Mouse (Mus musculus): ENCODE results near the gene Akap1. TPM values are rescaled to one million over a fixed set of nuclear protein-coding genes. Genes with fewer than 3 reads are reported as not detected.

Akap1 gene
- polyA plus RNA-seq, 1 experiment: 24.8 TPM

DNA sequence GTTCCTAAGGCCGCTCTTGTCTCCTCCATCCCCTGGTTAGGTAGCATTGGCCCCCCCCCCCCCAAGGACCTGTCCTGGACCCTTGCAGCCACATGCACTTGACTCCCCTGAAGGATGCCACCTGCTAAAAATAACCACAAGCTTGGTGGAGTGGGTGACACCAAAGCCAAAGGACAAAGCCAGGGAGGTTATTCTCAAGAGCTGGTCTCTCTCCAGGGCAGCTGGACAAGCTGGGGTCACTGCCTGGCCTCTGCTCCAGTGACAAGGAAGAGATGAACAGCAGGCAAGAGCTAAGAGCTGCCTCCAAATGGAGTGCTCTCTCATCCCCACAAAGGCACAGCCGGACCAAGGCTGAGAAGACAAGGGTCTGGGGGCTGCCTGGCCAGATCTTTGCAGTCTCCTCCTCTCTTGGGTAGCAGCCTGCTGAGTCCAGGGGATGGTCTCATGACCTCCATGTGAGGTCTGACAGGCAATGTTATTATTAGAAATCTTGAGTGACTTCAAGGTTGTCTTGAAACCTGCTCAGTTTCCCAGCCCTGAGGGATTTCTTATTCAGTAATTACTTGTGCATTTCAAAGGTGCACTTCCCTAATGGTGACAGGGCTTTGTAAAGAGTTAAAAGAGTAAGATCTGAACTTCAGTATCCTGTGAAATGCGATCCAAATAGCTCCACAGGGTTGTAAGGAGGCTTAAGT, 6.9 kb downstream of the Akap1 start:
- Histone ChIP-seq H3K4me3 (ENCODE audit: insufficient read depth, poor library complexity, severe bottlenecking) (no peak overlapping the region), H3K79me3 (ENCODE audit: low read depth) (peaks cover 83% of the 10 kb centered on the region), H3K27me3 (ENCODE audit: control insufficient read depth, insufficient read depth, insufficient read length) (no peaks in the 10 kb centered on the region), H3K79me2 (ENCODE audit: control insufficient read depth, insufficient read depth) (peaks cover 100% of the 10 kb centered on the region), H3K36me3 (ENCODE audit: control insufficient read depth, insufficient read depth) (peaks cover 9% of the 10 kb centered on the region), H3ac (ENCODE audit: control insufficient read depth, insufficient read length, low read depth) (no peak overlapping the region)
- TF ChIP-seq CTCF (IDR thresholded peaks at IDR 0.05; ENCODE audit: control insufficient read depth, insufficient read depth, insufficient read length): no peak
- TF ChIP-seq MYOG (IDR thresholded peaks at IDR 0.05; ENCODE audit: control insufficient read depth, extremely low read depth, insufficient read length): no peak
- TF ChIP-seq CEBPB (IDR thresholded peaks at IDR 0.05; ENCODE audit: low read depth): no peak
- no peak for TF ChIP-seq USF1 (IDR thresholded peaks at IDR 0.05; ENCODE audit: low read depth)
- no peak for TF ChIP-seq MAX (IDR thresholded peaks at IDR 0.05)

- Histone ChIP-seq H3K79me3 (ENCODE audit: low read depth) (peaks cover 82% of the 10 kb centered on the region), H3K27me3 (ENCODE audit: control insufficient read depth, insufficient read depth, insufficient read length) (no peaks in the 10 kb centered on the region), H3K36me3 (ENCODE audit: control insufficient read depth, insufficient read depth) (peaks cover 8% of the 10 kb centered on the region), H3K4me3 (ENCODE audit: insufficient read depth, poor library complexity, severe bottlenecking) (no peak overlapping the region), H3ac (ENCODE audit: control insufficient read depth, insufficient read length, low read depth) (no peak overlapping the region), H3K79me2 (ENCODE audit: control insufficient read depth, insufficient read depth) (peaks cover 99% of the 10 kb centered on the region)
- TF ChIP-seq MAX (IDR thresholded peaks at IDR 0.05) (no peak), FOSL1 (IDR thresholded peaks at IDR 0.05; ENCODE audit: insufficient read depth, low read length, poor library complexity, severe bottlenecking) (no peak), MYOD1 (IDR thresholded peaks at IDR 0.05; ENCODE audit: control insufficient read depth, insufficient read length, low read depth) (no peak), USF1 (IDR thresholded peaks at IDR 0.05; ENCODE audit: low read depth) (no peak), MYOG (IDR thresholded peaks at IDR 0.05; ENCODE audit: control insufficient read depth, extremely low read depth, insufficient read length) (no peak), CTCF (IDR thresholded peaks at IDR 0.05; ENCODE audit: control insufficient read depth, insufficient read depth, insufficient read length) (no peak), CEBPB (IDR thresholded peaks at IDR 0.05; ENCODE audit: low read depth) (no peak)
These were observed 8.0 kb downstream of the Akap1 start for GRCm38 (mm10) chr11:88856383-88856782.

DNA sequence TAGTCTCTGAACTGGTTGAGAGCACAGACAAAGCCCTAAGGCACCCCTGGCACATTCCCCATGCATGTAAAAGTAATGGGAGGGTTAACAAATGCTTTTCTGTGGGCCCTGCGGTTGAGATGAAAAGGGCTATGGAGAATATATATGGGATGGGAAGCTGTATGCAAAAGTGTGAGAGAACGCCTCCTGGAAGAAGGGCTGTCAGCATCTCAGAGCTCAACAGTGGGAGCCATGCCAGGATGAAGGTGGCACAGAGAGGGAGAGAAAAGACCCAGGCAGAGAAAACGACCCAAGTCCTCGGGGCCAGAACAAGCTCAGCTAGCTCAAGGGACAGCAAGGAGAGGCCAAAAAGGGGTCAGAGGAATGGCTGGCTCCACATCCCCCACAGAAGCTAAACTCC, 8.6 kb downstream of the Akap1 start:
- Histone ChIP-seq H3K27me3 (ENCODE audit: control insufficient read depth, insufficient read depth, insufficient read length) (no peaks in the 10 kb centered on the region), H3K79me3 (ENCODE audit: low read depth) (peaks cover 83% of the 10 kb centered on the region), H3K4me3 (ENCODE audit: insufficient read depth, poor library complexity, severe bottlenecking) (no peak overlapping the region), H3ac (ENCODE audit: control insufficient read depth, insufficient read length, low read depth) (no peak overlapping the region), H3K79me2 (ENCODE audit: control insufficient read depth, insufficient read depth) (peaks cover 99% of the 10 kb centered on the region), H3K36me3 (ENCODE audit: control insufficient read depth, insufficient read depth) (peaks cover 3% of the 10 kb centered on the region)
- TF ChIP-seq CEBPB (IDR thresholded peaks at IDR 0.05; ENCODE audit: low read depth) (no peak), MYOD1 (IDR thresholded peaks at IDR 0.05; ENCODE audit: control insufficient read depth, insufficient read length, low read depth) (no peak), FOSL1 (IDR thresholded peaks at IDR 0.05; ENCODE audit: insufficient read depth, low read length, poor library complexity, severe bottlenecking) (no peak), CTCF (IDR thresholded peaks at IDR 0.05; ENCODE audit: control insufficient read depth, insufficient read depth, insufficient read length) (no peak), MAX (IDR thresholded peaks at IDR 0.05) (no peak), USF1 (IDR thresholded peaks at IDR 0.05; ENCODE audit: low read depth) (no peak), MYOG (IDR thresholded peaks at IDR 0.05; ENCODE audit: control insufficient read depth, extremely low read depth, insufficient read length) (no peak)

GRCm38 (mm10) chr11:88853588-88853987, 10.8 kb downstream of the Akap1 start:
- no peaks in the 10 kb centered on the region for H3K36me3 ChIP-seq (ENCODE audit: control insufficient read depth, insufficient read depth)
- no peak overlapping the region for H3ac ChIP-seq (ENCODE audit: control insufficient read depth, insufficient read length, low read depth)
- no peaks in the 10 kb centered on the region for H3K27me3 ChIP-seq (ENCODE audit: control insufficient read depth, insufficient read depth, insufficient read length)
- H3K79me3 ChIP-seq (ENCODE audit: low read depth): peaks cover 69% of the 10 kb centered on the region
- no peak for TF ChIP-seq MAX (IDR thresholded peaks at IDR 0.05)
- TF ChIP-seq CEBPB (IDR thresholded peaks at IDR 0.05; ENCODE audit: low read depth): no peak
- no peak for TF ChIP-seq FOSL1 (IDR thresholded peaks at IDR 0.05; ENCODE audit: insufficient read depth, low read length, poor library complexity, severe bottlenecking)
- no peak for TF ChIP-seq CTCF (IDR thresholded peaks at IDR 0.05; ENCODE audit: control insufficient read depth, insufficient read depth, insufficient read length)
- TF ChIP-seq MYOG (IDR thresholded peaks at IDR 0.05; ENCODE audit: control insufficient read depth, extremely low read depth, insufficient read length): no peak
- TF ChIP-seq MYOD1 (IDR thresholded peaks at IDR 0.05; ENCODE audit: control insufficient read depth, insufficient read length, low read depth): no peak
- TF ChIP-seq USF1 (IDR thresholded peaks at IDR 0.05; ENCODE audit: low read depth): no peak
- H3K79me2 ChIP-seq (ENCODE audit: control insufficient read depth, insufficient read depth): peaks cover 99% of the 10 kb centered on the region
- H3K4me3 ChIP-seq (ENCODE audit: insufficient read depth, poor library complexity, severe bottlenecking): no peak overlapping the region

DNA sequence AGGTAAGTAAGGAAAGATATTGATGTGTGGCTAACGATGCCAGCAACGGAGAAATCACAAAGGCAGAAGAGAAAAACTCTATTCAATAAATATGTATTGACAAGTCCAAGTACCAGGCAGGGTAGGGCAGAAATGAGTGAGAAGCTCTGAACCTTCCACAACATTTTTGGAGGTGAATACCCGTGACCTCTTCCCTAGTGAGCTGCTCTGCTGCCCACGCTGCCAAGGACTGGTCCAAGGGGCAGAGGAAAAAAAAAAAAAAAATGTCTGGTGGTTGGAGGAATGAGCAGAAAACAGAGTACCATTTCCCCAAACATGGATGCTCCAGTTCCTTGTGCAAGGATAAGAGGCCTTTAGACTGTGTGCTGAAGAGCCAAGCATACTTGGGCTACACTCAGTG, 11.6 kb downstream of the Akap1 start:
- no peaks in the 10 kb centered on the region for H3K27me3 ChIP-seq (ENCODE audit: control insufficient read depth, insufficient read depth, insufficient read length)
- H3K4me3 ChIP-seq (ENCODE audit: insufficient read depth, poor library complexity, severe bottlenecking): no peak overlapping the region
- H3ac ChIP-seq (ENCODE audit: control insufficient read depth, insufficient read length, low read depth): no peak overlapping the region
- peaks cover 99% of the 10 kb centered on the region for H3K79me2 ChIP-seq (ENCODE audit: control insufficient read depth, insufficient read depth)
- no peaks in the 10 kb centered on the region for H3K36me3 ChIP-seq (ENCODE audit: control insufficient read depth, insufficient read depth)
- TF ChIP-seq FOSL1 (IDR thresholded peaks at IDR 0.05; ENCODE audit: insufficient read depth, low read length, poor library complexity, severe bottlenecking): no peak
- no peak for TF ChIP-seq USF1 (IDR thresholded peaks at IDR 0.05; ENCODE audit: low read depth)
- no peak for TF ChIP-seq CEBPB (IDR thresholded peaks at IDR 0.05; ENCODE audit: low read depth)
- no peak for TF ChIP-seq MAX (IDR thresholded peaks at IDR 0.05)
- no peak for TF ChIP-seq CTCF (IDR thresholded peaks at IDR 0.05; ENCODE audit: control insufficient read depth, insufficient read depth, insufficient read length)
- no peak for TF ChIP-seq MYOG (IDR thresholded peaks at IDR 0.05; ENCODE audit: control insufficient read depth, extremely low read depth, insufficient read length)
- no peak for TF ChIP-seq MYOD1 (IDR thresholded peaks at IDR 0.05; ENCODE audit: control insufficient read depth, insufficient read length, low read depth)
- peaks cover 73% of the 10 kb centered on the region for H3K79me3 ChIP-seq (ENCODE audit: low read depth)
